Mouse (Mus musculus) embryonic stem cell, embryonic (primary cell): ENCODE data around the gene Ctnnb1.

ENCODE experiments used
- CTCF ChIA-PET, 4 experiments: fragments of 300-600 bp in 2 of 4; fragments of 350-600 bp in 2 of 4; sonication (Branson Sonifier 250); formaldehyde crosslinking; loops; one replicate each; lab custom pipeline; 2022; ENCODE audit warnings: inconsistent platforms in 2 of 4; lab: Charles Lee
- POLR2A ChIA-PET, 4 experiments: fragments of 300-600 bp in 2 of 4; fragments of 350-600 bp in 2 of 4; sonication (Branson Sonifier 250); formaldehyde crosslinking; loops; one replicate each; lab custom pipeline; 2022; ENCODE audit warnings: antibody characterized with exemption in 4 of 4, inconsistent platforms in 1 of 4; lab: Charles Lee

Gene Ctnnb1

DNA sequence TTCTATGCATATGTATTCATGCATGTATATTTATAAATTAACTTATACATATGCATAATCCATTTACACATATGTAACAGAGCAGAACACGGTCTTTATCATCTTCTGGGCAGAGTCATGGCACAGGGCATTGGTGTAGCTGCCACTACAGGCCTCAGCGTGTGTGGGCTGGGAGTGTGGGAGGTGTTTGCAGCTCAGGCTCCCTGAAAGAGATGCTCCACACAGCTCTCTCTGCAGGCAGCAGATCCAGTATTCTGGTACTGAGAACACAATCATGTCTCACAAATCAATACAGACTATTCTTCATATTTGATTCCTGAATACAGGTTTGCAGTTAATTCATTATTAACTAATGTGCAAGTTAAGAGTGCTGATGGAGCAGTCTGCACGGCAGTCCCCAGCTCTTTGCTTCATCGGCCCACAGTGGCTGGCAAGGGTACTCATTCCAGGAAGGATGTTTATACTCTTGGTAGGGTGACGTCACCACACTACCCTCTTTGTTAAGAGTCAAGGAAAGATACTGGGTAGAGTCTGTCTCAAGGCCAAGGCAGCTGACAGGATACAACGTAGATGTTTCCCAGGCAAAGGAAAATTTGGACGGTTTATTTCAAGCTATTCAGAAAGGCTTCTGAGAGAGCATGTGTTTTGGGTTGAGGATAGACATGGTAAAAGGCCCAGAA lies 71.8 kb downstream of the Ctnnb1 start:
- POLR2A ChIA-PET: interaction anchor here in 1 of 4 experiments (1.0 to 4.2 kb wide), 2 partner anchors 8 to 10 kb away, joined by 3 to 12 read pairs; no protein-coding TSS in a partner anchor

DNA sequence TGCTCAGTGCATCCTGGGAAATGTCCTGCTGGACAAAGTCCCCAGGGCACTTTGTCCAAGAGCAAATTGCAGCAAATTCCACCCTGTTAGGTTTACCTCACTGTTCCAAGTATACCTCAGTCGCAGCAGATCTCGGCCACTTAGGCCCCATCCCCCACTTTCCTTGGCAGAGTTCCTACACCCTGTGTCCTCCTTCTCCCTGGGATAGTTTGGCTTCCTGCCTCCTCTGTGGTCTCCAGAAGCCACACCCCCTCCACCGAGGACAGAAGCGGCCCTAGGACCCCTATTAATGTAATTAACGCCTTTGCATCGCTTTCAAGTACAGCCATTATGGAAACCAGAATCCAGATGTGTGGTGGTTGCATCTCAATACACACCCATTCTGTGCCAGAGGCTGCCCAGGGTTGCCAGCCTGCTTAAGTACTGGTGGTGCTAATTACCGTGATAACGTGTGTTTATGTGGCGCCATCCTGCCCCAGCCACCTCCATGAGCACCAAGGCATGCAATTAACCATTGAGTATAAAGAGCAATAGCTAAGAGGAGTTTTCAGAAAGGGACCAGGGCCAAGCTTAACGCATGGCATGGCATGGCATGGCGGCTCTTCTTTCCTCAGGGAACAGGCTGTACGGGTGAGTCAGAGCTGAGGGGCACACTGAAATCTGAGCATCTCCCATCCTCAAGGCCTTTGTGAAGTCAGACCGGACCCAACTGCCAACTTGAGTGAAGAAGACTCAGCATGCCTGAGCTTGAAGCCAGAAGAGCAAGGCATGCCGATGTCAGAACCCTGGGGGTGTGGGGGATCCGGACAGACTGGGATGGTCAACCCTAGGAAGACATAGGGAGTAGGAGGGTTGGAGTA lies 72.9 kb downstream of the Ctnnb1 start:
- CTCF ChIA-PET: interaction anchor here in 2 of 4 experiments (0.6 to 1.0 kb wide), 2 partner anchors 215 to 460 kb away, joined by 3 to 4 read pairs; no protein-coding TSS in a partner anchor
- POLR2A ChIA-PET: interaction anchor here in 2 of 4 experiments (1.0 to 4.2 kb wide), 4 partner anchors 9 to 64 kb away, joined by 3 to 12 read pairs (median 4); no protein-coding TSS in a partner anchor

More for the DNA sequence above, 71.8 kb downstream of the Ctnnb1 start:
- CTCF ChIA-PET: no interaction called here

DNA sequence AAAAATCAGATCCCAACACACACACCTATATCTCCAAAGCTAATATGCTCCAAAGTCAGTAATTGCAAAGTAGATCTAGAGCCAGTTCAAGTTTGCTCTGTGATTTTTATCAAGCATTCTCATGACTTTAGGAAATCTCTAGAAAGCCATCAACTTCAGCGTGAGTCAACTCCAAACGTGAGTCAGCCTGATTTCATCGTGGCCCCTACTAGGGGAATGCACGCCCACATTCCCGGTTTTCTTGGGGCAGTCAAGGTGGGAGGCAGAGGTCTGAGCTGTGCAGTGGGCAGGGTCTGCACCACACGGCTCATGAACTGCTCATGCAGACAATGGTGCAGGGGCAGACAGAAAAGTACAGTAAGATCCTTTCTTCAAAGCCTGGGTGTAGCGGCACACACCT lies 76.9 kb downstream of the Ctnnb1 start:
- ChIA-PET CTCF (no interaction called here), POLR2A (no interaction called here)
